Mouse (Mus musculus): Measurements from ENCODE around the gene Blmh.
A peak's percentile ranks its signal among the peaks of the same experiment; 100 is the strongest.
"Not testable (repeated sequence)": the region's sequence is repeated elsewhere in the genome, so short reads cannot be mapped to it uniquely, and the experiment has no call there.

The Blmh gene

GRCm38 (mm10) chr11:76916539-76917229 is 7.9 kb upstream of the Blmh start:
- DNase-seq (ENCODE audit: low read depth, low spot score), result no peak

- no peak for DNase-seq (ENCODE audit: low read depth, low spot score)
Measured at GRCm38 (mm10) chr11:76917230-76917548, 7.4 kb upstream of the Blmh start.

GRCm38 (mm10) chr11:76920607-76921006 is 4.0 kb upstream of the Blmh start:
- DNase-seq (ENCODE audit: low read depth, low spot score), result no peak

GRCm38 (mm10) chr11:76928586-76928985 is 4.0 kb downstream of the Blmh start:
- DNase-seq (ENCODE audit: low read depth, low spot score), result not testable (repeated sequence)

- DNase-seq (ENCODE audit: low read depth, low spot score), result no peak
Measured at GRCm38 (mm10) chr11:76933209-76933608, 8.6 kb downstream of the Blmh start.

GRCm38 (mm10) chr11:76936578-76936977 is 12.0 kb downstream of the Blmh start:
- DNase-seq (ENCODE audit: low read depth, low spot score), result no peak

GRCm38 (mm10) chr11:76944839-76945238 is 20.2 kb downstream of the Blmh start:
- DNase-seq (ENCODE audit: low read depth, low spot score), result no peak

- peak; percentile 84 for DNase-seq (ENCODE audit: low read depth, low spot score)
Measured at GRCm38 (mm10) chr11:76945386-76946202, 21.0 kb downstream of the Blmh start.

GRCm38 (mm10) chr11:76946203-76946585 is 21.6 kb downstream of the Blmh start:
- DNase-seq (ENCODE audit: low read depth, low spot score), result no peak

- no peak for DNase-seq (ENCODE audit: low read depth, low spot score)
Measured at GRCm38 (mm10) chr11:76953536-76953935, 28.9 kb downstream of the Blmh start.

GRCm38 (mm10) chr11:76965703-76966102 is 41.1 kb downstream of the Blmh start:
- DNase-seq (ENCODE audit: low read depth, low spot score), result no peak

- no peak for DNase-seq (ENCODE audit: low read depth, low spot score)
Measured at GRCm38 (mm10) chr11:76970328-76970727, 45.7 kb downstream of the Blmh start.

GRCm38 (mm10) chr11:76974680-76975319 is 50.2 kb downstream of the Blmh start:
- no peak for DNase-seq (ENCODE audit: low read depth, low spot score)

- no peak for DNase-seq (ENCODE audit: low read depth, low spot score)
Measured at GRCm38 (mm10) chr11:76981570-76982141, 57.0 kb downstream of the Blmh start.

- DNase-seq (ENCODE audit: low read depth, low spot score), result no peak
Measured at GRCm38 (mm10) chr11:76982415-76982814, 57.8 kb downstream of the Blmh start.

- DNase-seq (ENCODE audit: low read depth, low spot score), result no peak
Measured at GRCm38 (mm10) chr11:76983641-76984040, 59.0 kb downstream of the Blmh start.

GRCm38 (mm10) chr11:76984173-76984572 is 59.6 kb downstream of the Blmh start:
- no peak for DNase-seq (ENCODE audit: low read depth, low spot score)

- no peak for DNase-seq (ENCODE audit: low read depth, low spot score)
Measured at GRCm38 (mm10) chr11:76990839-76991238, 66.2 kb downstream of the Blmh start.

- DNase-seq (ENCODE audit: low read depth, low spot score), result peak; percentile 80
Measured at GRCm38 (mm10) chr11:76992886-76993285, 68.3 kb downstream of the Blmh start.

- DNase-seq (ENCODE audit: low read depth, low spot score), result no peak
Measured at GRCm38 (mm10) chr11:76995966-76996672, 71.5 kb downstream of the Blmh start.

- DNase-seq (ENCODE audit: low read depth, low spot score), result peak; percentile 71
Measured at GRCm38 (mm10) chr11:76997305-76997704, 72.7 kb downstream of the Blmh start.

Data from CD4-positive helper T cell, adult 2 months (primary cell).